Mouse (Mus musculus) v-Abl transformed pro-B cells (cell line): ENCODE data around the gene Grin3a.

ENCODE experiments used
- in situ Hi-C, 2 experiments: fragments of 400-800 bp; cut with MboI; formaldehyde crosslinking; loops; one replicate each; pipeline ENCODE4 v1.15.1; 2025; ENCODE audit not compliant: unreplicated experiment in 2 of 2

Gene Grin3a

GRCm38 (mm10) chr4:49681812-49682211 lies 163.7 kb downstream of the Grin3a start, which contains the start of gene Ppp3r2:
Gene Ppp3r2 (minus strand): TSS chr4:49682024.
- in situ Hi-C loops = no loop called here

- in situ Hi-C loops = no loop called here
Observed at GRCm38 (mm10) chr4:49680171-49680875, 165.2 kb downstream of the Grin3a start.

- in situ Hi-C loops = no loop called here
Observed at GRCm38 (mm10) chr4:49676790-49677189, 168.8 kb downstream of the Grin3a start.

GRCm38 (mm10) chr4:49676071-49676470 lies 169.5 kb downstream of the Grin3a start:
- in situ Hi-C loops = no loop called here

- in situ Hi-C loops = no loop called here
Observed at GRCm38 (mm10) chr4:49664850-49665249, 180.7 kb downstream of the Grin3a start.

- in situ Hi-C loops = no loop called here
Observed at GRCm38 (mm10) chr4:49662231-49662630, 183.3 kb downstream of the Grin3a start.

GRCm38 (mm10) chr4:49661664-49662063 lies 183.9 kb downstream of the Grin3a start:
- in situ Hi-C loops = no loop called here

GRCm38 (mm10) chr4:49659421-49659820 lies 186.1 kb downstream of the Grin3a start:
- in situ Hi-C loops = no loop called here

GRCm38 (mm10) chr4:49639913-49640312 lies 205.6 kb downstream of the Grin3a start:
- in situ Hi-C loops = loop anchor here (10.0 to 25.0 kb wide), 4 partner anchors 1175 to 1603 kb away; partner anchors contain the start of genes Erp44 (in 1 of the 2), Invs (in 1 of the 2), Nr4a3 (in 1 of the 2) and Tex10 (in 1 of the 2)

GRCm38 (mm10) chr4:49637821-49638220 lies 207.7 kb downstream of the Grin3a start:
- in situ Hi-C loops = loop anchor here (10.0 to 25.0 kb wide), 4 partner anchors 1173 to 1601 kb away; partner anchors contain the start of genes Erp44 (in 1 of the 2), Invs (in 1 of the 2), Nr4a3 (in 1 of the 2) and Tex10 (in 1 of the 2)

- in situ Hi-C loops = loop anchor here (5.0 to 25.0 kb wide), 6 partner anchors 110 to 1595 kb away; partner anchors contain the start of genes Mrpl50 (in 2 of the 2), Zfp189 (in 2 of the 2), Erp44 (in 1 of the 2) and Invs (in 1 of the 2)
Observed at GRCm38 (mm10) chr4:49632139-49632481, 213.4 kb downstream of the Grin3a start.

- in situ Hi-C loops = loop anchor here (5.0 to 25.0 kb wide), 6 partner anchors 109 to 1594 kb away; partner anchors contain the start of genes Mrpl50 (in 2 of the 2), Zfp189 (in 2 of the 2), Erp44 (in 1 of the 2) and Invs (in 1 of the 2)
Observed at GRCm38 (mm10) chr4:49631319-49632138, 214.0 kb downstream of the Grin3a start, which contains the start of gene Rnf20. Gene Rnf20 (plus strand): TSS chr4:49632006.

GRCm38 (mm10) chr4:49628941-49629340 lies 216.6 kb downstream of the Grin3a start:
- in situ Hi-C loops = loop anchor here (5.0 to 25.0 kb wide), 9 partner anchors 57 to 1592 kb away; partner anchors contain the start of genes Erp44 (in 1 of the 2), Invs (in 1 of the 2), Nr4a3 (in 1 of the 2) and Tex10 (in 1 of the 2)

GRCm38 (mm10) chr4:49626973-49627372 lies 218.6 kb downstream of the Grin3a start:
- in situ Hi-C loops = loop anchor here (5.0 to 25.0 kb wide), 9 partner anchors 55 to 1590 kb away; partner anchors contain the start of genes Erp44 (in 1 of the 2), Invs (in 1 of the 2), Nr4a3 (in 1 of the 2) and Tex10 (in 1 of the 2)

- in situ Hi-C loops = loop anchor here (5.0 to 25.0 kb wide), 9 partner anchors 53 to 1588 kb away; partner anchors contain the start of genes Erp44 (in 1 of the 2), Invs (in 1 of the 2), Nr4a3 (in 1 of the 2) and Tex10 (in 1 of the 2)
Observed at GRCm38 (mm10) chr4:49624969-49625368, 220.6 kb downstream of the Grin3a start.

GRCm38 (mm10) chr4:49623916-49624315 lies 221.6 kb downstream of the Grin3a start:
- in situ Hi-C loops = loop anchor here in 1 of 2 experiments (10.0 kb wide), 1 partner anchor 299 kb away; no protein-coding TSS in a partner anchor

- in situ Hi-C loops = loop anchor here in 1 of 2 experiments (10.0 kb wide), 1 partner anchor 297 kb away; no protein-coding TSS in a partner anchor
Observed at GRCm38 (mm10) chr4:49622272-49622671, 223.3 kb downstream of the Grin3a start.

GRCm38 (mm10) chr4:49619861-49620260 lies 225.7 kb downstream of the Grin3a start:
- in situ Hi-C loops = loop anchor here in 1 of 2 experiments (10.0 kb wide), 1 partner anchor 295 kb away; no protein-coding TSS in a partner anchor

GRCm38 (mm10) chr4:49616924-49617323 lies 228.6 kb downstream of the Grin3a start:
- in situ Hi-C loops = no loop called here
